27 mouse cellular contexts compared by ENCODE assay signal in genomic region chr8:125485715-125486114, GRCm38 (mm10).
"Had no signal": no experiment of that assay in that cellular context is flagged by ENCODE, and none has a peak within 500 bp of the region (broad histone marks: within the 10 kb centered on the region; RNA-seq: fewer than 3 reads in every experiment).

No protein-coding gene starts in this region.

- H3K4me3 ChIP-seq: heart, adult 2 months; heart, embryonic 13.5 days; heart, embryonic 15.5 days; hindbrain, embryonic 12.5 days; kidney, embryonic 15.5 days; limb, embryonic 13.5 days; limb, embryonic 15.5 days; liver, embryonic 12.5 days had no signal

- ATAC-seq: hindbrain, postnatal 0 days; intestine, embryonic 16.5 days; liver, embryonic 12.5 days had no signal

- H3K27ac ChIP-seq: heart, adult 2 months; hindbrain, embryonic 14.5 days; hindbrain, postnatal 0 days; kidney, postnatal 0 days; limb, embryonic 13.5 days; limb, embryonic 15.5 days; liver, embryonic 12.5 days; liver, embryonic 14.5 days had no signal

- H3K9me3 ChIP-seq: heart, embryonic 13.5 days; heart, embryonic 15.5 days; hindbrain, embryonic 12.5 days; kidney, embryonic 15.5 days; limb, embryonic 13.5 days; limb, embryonic 15.5 days; liver, embryonic 12.5 days had no signal

- H3K9ac ChIP-seq: heart, embryonic 13.5 days; heart, embryonic 15.5 days; hindbrain, embryonic 12.5 days; hindbrain, embryonic 14.5 days; kidney, embryonic 15.5 days; limb, embryonic 13.5 days; limb, embryonic 15.5 days; liver, embryonic 12.5 days; liver, embryonic 14.5 days had no signal

- H3K4me2 ChIP-seq: heart, embryonic 11.5 days; heart, embryonic 13.5 days; heart, embryonic 15.5 days; hindbrain, embryonic 12.5 days; hindbrain, embryonic 14.5 days; kidney, embryonic 15.5 days; limb, embryonic 13.5 days; limb, embryonic 15.5 days; liver, embryonic 12.5 days had no signal

- DNase-seq: gastrocnemius, postnatal 14 days; gastrocnemius, postnatal 36 days; heart, adult 11 months; heart, adult 2 months; heart, postnatal 14 days; heart, postnatal 36 days; kidney, adult 11 months; kidney, adult 2 months; kidney, adult 9 months; kidney, postnatal 14 days; kidney, postnatal 36 days; layer of hippocampus, adult 9-11 months; layer of hippocampus, postnatal 36 days; left cerebral cortex, postnatal 4 days had no signal

- H3K27me3 ChIP-seq: heart, embryonic 13.5 days; heart, embryonic 15.5 days; hindbrain, embryonic 12.5 days; kidney, embryonic 15.5 days; limb, embryonic 13.5 days; limb, embryonic 15.5 days; liver, embryonic 12.5 days had no signal
